Mouse (Mus musculus): ENCODE results near the gene Ahnak.

GRCm38 (mm10) chr19:9063831-9064230 lies 74.7 kb downstream of the Ahnak start:
- TF ChIP-seq CTCF (IDR thresholded peaks at IDR 0.05; ENCODE audit: low read depth, low read length): no peak
- TF ChIP-seq POLR2A (IDR thresholded peaks at IDR 0.05; ENCODE audit: extremely low read depth, insufficient read depth, low read length): no peak
